In the genomic region with DNA sequence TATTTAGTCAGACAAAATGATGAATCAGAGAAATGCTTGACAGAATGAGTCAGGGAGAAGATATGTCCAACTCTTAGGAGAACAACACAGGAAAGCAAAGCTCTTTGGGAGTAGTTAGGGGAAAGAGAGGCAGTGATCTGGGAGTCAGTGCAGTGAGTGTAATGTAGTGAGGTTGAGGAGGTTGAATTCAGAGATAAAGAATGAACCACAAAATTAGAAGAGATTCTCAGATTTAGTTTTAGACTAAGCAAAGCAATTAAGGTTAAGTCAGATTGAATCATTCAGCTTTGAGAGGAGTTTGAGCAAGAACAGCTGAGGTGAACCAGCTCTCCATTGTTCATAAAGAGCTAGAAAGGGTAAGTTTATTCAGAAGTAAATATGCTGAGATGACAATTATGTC, we compare ENCODE assay signal across 24 mouse cellular contexts.
DNase-seq lines count a peak whose midpoint lies in the region; ATAC-seq and TF ChIP-seq lines count a peak whose summit lies in the region.
"Had no signal": no experiment of that assay in that cellular context is flagged by ENCODE, and none has a peak within 500 bp of the region (broad histone marks: within the 10 kb centered on the region; RNA-seq: fewer than 3 reads in every experiment).

No protein-coding gene starts in this region.

- no peak overlapping the region for H3K9ac ChIP-seq in CH12.LX (ENCODE audit: insufficient read depth, low read depth)
- no peak overlapping the region for H3K9ac ChIP-seq in MEL (ENCODE audit: control insufficient read depth, low read depth, low read length, poor library complexity, severe bottlenecking)

- TF ChIP-seq EP300 in CH12.LX (IDR thresholded peaks at IDR 0.05; ENCODE audit: low read length) (no peak), MEL (IDR thresholded peaks at IDR 0.05; ENCODE audit: low read depth in 1 of 2, low read length in 2 of 2) (no peak)

- H3K4me3 ChIP-seq in CH12.LX (replicated peaks in 1 of 3; ENCODE audit: low read depth in 2 of 3, low read length in 2 of 3, poor library complexity in 1 of 3) (no peak overlapping the region), MEL (ENCODE audit: control insufficient read depth in 1 of 2, insufficient read depth in 1 of 2, low read depth in 2 of 2, low read length in 2 of 2) (no peak overlapping the region)
- no peak overlapping the region for H3K4me3 ChIP-seq in forebrain, embryonic 10.5 days

- H3K27ac ChIP-seq in CH12.LX (ENCODE audit: insufficient read depth, low read depth) (no peak overlapping the region), MEL (ENCODE audit: control insufficient read depth, low read depth, low read length) (peak overlapping the region; percentile 47; the same call in 1 of the 2 replicates)
- H3K27ac ChIP-seq in forebrain, embryonic 10.5 days, result no peak overlapping the region

- intact Hi-C loops in gastrocnemius, postnatal 36 days (cut with DNase I), result no loop called here
- intact Hi-C loops in left cerebral cortex, postnatal 10 days (cut with DNase I), result no loop called here

- TF ChIP-seq CTCF in CH12.LX (conservative IDR thresholded peaks at IDR 0.05 in 1 of 2, IDR thresholded peaks at IDR 0.05 in 1 of 2; ENCODE audit: low read depth in 2 of 2, low read length in 2 of 2) (no peak), MEL (IDR thresholded peaks at IDR 0.05 in 2 of 3, conservative IDR thresholded peaks at IDR 0.05 in 1 of 3; ENCODE audit: control insufficient read depth in 1 of 3, insufficient read depth in 1 of 3, low read depth in 2 of 3, low read length in 3 of 3, poor library complexity in 1 of 3, severe bottlenecking in 1 of 3) (no peak), Patski (IDR thresholded peaks at IDR 0.05) (no peak)

- in situ Hi-C loops in CH12.LX (cut with MboI; ENCODE audit: low pct_ligation_motif_present, low pct_unique_long_range_greater_than_20kb, low sequenced_read_pairs) (no loop called here), Patski (cut with MboI; ENCODE audit: low pct_unique_long_range_greater_than_20kb) (no loop called here)

- H3K79me2 ChIP-seq in CH12.LX (replicated peaks; ENCODE audit: control insufficient read depth, extremely low read depth, insufficient read depth, poor library complexity, severe bottlenecking), result no peaks in the 10 kb centered on the region
- H3K79me2 ChIP-seq in MEL (ENCODE audit: control insufficient read depth, insufficient read depth, low read length, poor library complexity), result no peaks in the 10 kb centered on the region

- no peak overlapping the region for H3K4me2 ChIP-seq in CH12.LX (ENCODE audit: insufficient read depth, low read depth, poor library complexity, severe bottlenecking)

- CTCF ChIA-PET in Patski (lab: Charles Lee), result no interaction called here

- no peak for ATAC-seq in Patski
- ATAC-seq: activated CD4-positive, CD25-positive, alpha-beta regulatory T cell, adult 4 months; CD4-positive, CD25-positive, alpha-beta regulatory T cell, adult 4 months had no signal

- no peaks in the 10 kb centered on the region for H3K27me3 ChIP-seq in CH12.LX (replicated peaks)
- H3K27me3 ChIP-seq in MEL (ENCODE audit: control insufficient read depth in 1 of 2, insufficient read depth in 2 of 2, low read length in 2 of 2), result no peaks in the 10 kb centered on the region
- no peaks in the 10 kb centered on the region for H3K27me3 ChIP-seq in Patski
- no peaks in the 10 kb centered on the region for H3K27me3 ChIP-seq in forebrain, embryonic 10.5 days (ENCODE audit: poor library complexity, severe bottlenecking)

- peaks cover 0 to 3% of the 10 kb centered on the region in 2 experiments; a peak in 2 of 4 replicates for H3K4me1 ChIP-seq in CH12.LX (ENCODE audit: control insufficient read depth in 1 of 2, insufficient read depth in 2 of 2)
- peaks cover 7 to 16% of the 10 kb centered on the region in 2 experiments; a peak in 3 of 4 replicates for H3K4me1 ChIP-seq in MEL (ENCODE audit: control insufficient read depth in 1 of 2, insufficient read depth in 2 of 2, low read length in 2 of 2)
- no peaks in the 10 kb centered on the region for H3K4me1 ChIP-seq in forebrain, embryonic 10.5 days

- H3K9me3 ChIP-seq in CH12.LX (replicated peaks; ENCODE audit: low read length) (no peaks in the 10 kb centered on the region), MEL (replicated peaks; ENCODE audit: insufficient read depth, low read length) (no peaks in the 10 kb centered on the region)
- H3K9me3 ChIP-seq in forebrain, embryonic 10.5 days, result no peaks in the 10 kb centered on the region

- peak; percentile 6 for DNase-seq in 3T3-L1 (ENCODE audit: low read depth, low spot score)
- DNase-seq in CH12.LX (ENCODE audit: extremely low read depth), result no peak
- DNase-seq in MEL (ENCODE audit: low read depth, low spot score), result peak; percentile 19
- DNase-seq in Patski (ENCODE audit: low read depth, low spot score), result peak; percentile 4
- no peak for DNase-seq in gastrocnemius, postnatal 36 days
- no peak for DNase-seq in adrenal gland, postnatal 14 days
- DNase-seq in forebrain, embryonic 10.5 days (ENCODE audit: extremely low spot score, low spot score), result no peak
- DNase-seq in left cerebral cortex, postnatal 10 days (ENCODE audit: extremely low spot score in 1 of 2, low spot score in 2 of 2), result no peak
- DNase-seq: adrenal gland, adult 2 months; adrenal gland, adult 8-10 months; adrenal gland, postnatal 10 days; adrenal gland, postnatal 25 days; adrenal gland, postnatal 36 days; B cell, adult 2 months; cerebellum, adult 11 months; cerebellum, adult 11-12 months; cerebellum, adult 18-20 months; cerebellum, adult 2 months; cerebellum, adult 8-10 months; cerebellum, adult 9-10 months; cerebellum, adult 9-11 months had no signal

- TF ChIP-seq RAD21 in CH12.LX (IDR thresholded peaks at IDR 0.05; ENCODE audit: low read depth, low read length), result no peak
- TF ChIP-seq RAD21 in MEL (IDR thresholded peaks at IDR 0.05; ENCODE audit: low read depth, low read length), result no peak

- no peak for TF ChIP-seq POLR2A in CH12.LX (IDR thresholded peaks at IDR 0.05; ENCODE audit: low read depth, low read length)
- no peak for TF ChIP-seq POLR2A in MEL (IDR thresholded peaks at IDR 0.05; ENCODE audit: control insufficient read depth in 1 of 2, insufficient read depth in 1 of 2, low read depth in 1 of 2, low read length in 2 of 2, poor library complexity in 1 of 2)

- POLR2A ChIA-PET in Patski (lab: Charles Lee), result no interaction called here

- H3K36me3 ChIP-seq in CH12.LX (replicated peaks in 1 of 2; ENCODE audit: control insufficient read depth in 1 of 2, insufficient read depth in 1 of 2, low read length in 1 of 2) (no peaks in the 10 kb centered on the region), MEL (ENCODE audit: control insufficient read depth in 1 of 2, insufficient read depth in 2 of 2, low read length in 2 of 2) (peaks cover 0 to 21% of the 10 kb centered on the region in 2 experiments; a peak in 2 of 4 replicates)
- H3K36me3 ChIP-seq in forebrain, embryonic 10.5 days (replicated peaks), result no peaks in the 10 kb centered on the region
- H3K36me3 ChIP-seq: G1E had no signal

- dilution Hi-C loops in CH12.LX (cut with MboI; ENCODE audit: extremely low pct_ligation_motif_present, extremely low pct_unique_long_range_greater_than_20kb, low sequenced_read_pairs), result no loop called here

TF ChIP-seq in CH12.LX, 34 proteins besides CTCF, POLR2A, EP300 and RAD21:
- TF ChIP-seq MEF2A (IDR thresholded peaks at IDR 0.05; ENCODE audit: borderline replicate concordance, low read depth, low read length) (no peak), MAFK (IDR thresholded peaks at IDR 0.05; ENCODE audit: insufficient replicate concordance, low read length) (peak; percentile 63; the same call in 1 of the 2 replicates)

TF ChIP-seq in MEL, 35 proteins besides CTCF, POLR2A, EP300 and RAD21:
- TF ChIP-seq CHD2 (IDR thresholded peaks at IDR 0.05; ENCODE audit: low read length) (no peak), RCOR1 (IDR thresholded peaks at IDR 0.05; ENCODE audit: low read depth, low read length) (peak; percentile 95), JUND (IDR thresholded peaks at IDR 0.05; ENCODE audit: low read depth, low read length) (no peak), MYC (IDR thresholded peaks at IDR 0.05; ENCODE audit: low read depth, low read length) (no peak), USF1 (IDR thresholded peaks at IDR 0.05; ENCODE audit: low read depth, low read length) (no peak), ETS1 (IDR thresholded peaks at IDR 0.05; ENCODE audit: low read depth, low read length) (no peak), MAFK (IDR thresholded peaks at IDR 0.05; ENCODE audit: borderline replicate concordance, low read depth, low read length) (peak; percentile 29; the same call in 1 of the 2 replicates)

Comparison
In these comparisons a context has a peak if more than half of its experiments do, and no peak if none do; other contexts are left out.
1. DNase-seq: peak in 3T3-L1 (single experiment), MEL (single experiment) and Patski (single experiment); none in CH12.LX (single experiment), gastrocnemius, postnatal 36 days (0 of 2), adrenal gland, postnatal 14 days (single experiment), forebrain, embryonic 10.5 days (single experiment) and left cerebral cortex, postnatal 10 days (0 of 2).